Mouse (Mus musculus): ENCODE results near the gene Ppp1r9a.

DNA sequence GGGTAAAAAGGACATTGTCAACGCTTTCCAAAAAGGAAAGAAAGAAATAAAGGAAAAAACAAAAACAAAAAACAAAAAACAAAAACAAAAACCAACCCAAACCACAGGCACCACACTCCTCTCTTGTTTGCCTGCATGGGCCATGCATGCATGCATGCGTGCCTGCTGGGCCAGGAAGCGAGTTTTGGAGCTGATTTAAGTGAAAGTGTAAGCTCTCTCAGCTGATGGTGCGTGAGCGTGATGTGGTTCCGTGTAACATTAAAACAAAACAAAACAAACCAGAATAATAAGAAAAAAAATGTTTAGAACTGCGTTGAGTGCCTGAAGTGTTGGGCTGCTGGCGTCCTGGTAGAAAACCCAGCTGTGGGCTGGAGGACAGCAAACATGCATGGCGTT is 1.3 kb downstream of the Ppp1r9a start:
- no peak for TF ChIP-seq CTCF (IDR thresholded peaks at IDR 0.05; ENCODE audit: low read depth)
- TF ChIP-seq EP300 (IDR thresholded peaks at IDR 0.05; ENCODE audit: low read depth): no peak
